Mouse (Mus musculus) forebrain, postnatal 0 days (tissue): ENCODE results near the gene Ddr1. TPM values are rescaled to one million over a fixed set of nuclear protein-coding genes. Genes with fewer than 3 reads are reported as not detected.

Experiments
- ATAC-seq: fragments of 200-750 bp; cut with Nextera tagmentation; 2 replicates; pipeline ENCODE4 v1.8.0; 2017; ENCODE audit warnings: mild to moderate bottlenecking, moderate library complexity
- DNase-seq: peaks from one replicate; pipeline ENCODE4 v3.0.0-alpha.2; 2015
- H3K27ac ChIP-seq: fragments of 300-500 bp; sonication (generic); 2 replicates; pipeline ENCODE4 v1.5.1; 2014; ENCODE audit warnings: low read depth, mild to moderate bottlenecking, antibody characterized with exemption, low read length, moderate library complexity, mixed read lengths
- H3K27me3 ChIP-seq: fragments of 300-500 bp; sonication (generic); 2 replicates; pipeline ENCODE4 v1.6.1; 2014; ENCODE audit warnings: mild to moderate bottlenecking, low read length, mixed read lengths; ENCODE audit not compliant: insufficient read depth
- H3K36me3 ChIP-seq: fragments of 300-500 bp; sonication (generic); 2 replicates; pipeline ENCODE4 v1.6.1; 2014; ENCODE audit warnings: mild to moderate bottlenecking, moderate library complexity; ENCODE audit not compliant: insufficient read depth
- H3K4me1 ChIP-seq: fragments of 300-500 bp; sonication (generic); 2 replicates; pipeline ENCODE4 v1.6.1; 2014; ENCODE audit warnings: antibody characterized with exemption; ENCODE audit not compliant: insufficient read depth
- H3K4me2 ChIP-seq: fragments of 300-500 bp; sonication (generic); 2 replicates; pipeline ENCODE4 v1.6.1; 2014; ENCODE audit warnings: low read depth, mild to moderate bottlenecking, moderate library complexity
- H3K4me3 ChIP-seq: fragments of 300-500 bp; sonication (generic); 2 replicates; pipeline ENCODE4 v1.5.1; 2014; ENCODE audit warnings: low read depth, low read length, mixed read lengths
- H3K9ac ChIP-seq: fragments of 300-500 bp; sonication (generic); 2 replicates; pipeline ENCODE4 v1.6.1; 2014; ENCODE audit warnings: mild to moderate bottlenecking
- H3K9me3 ChIP-seq: fragments of 300-500 bp; sonication (generic); 2 replicates; pipeline ENCODE4 v1.6.1; 2016; ENCODE audit warnings: low read length
- CTCF ChIP-seq: sonication (generic); IDR thresholded peaks from 2 replicates; pipeline ENCODE4 v1.5.1; 2016; ENCODE audit warnings: antibody characterized with exemption, control low read depth, low read depth
- WGBS: fragments of 180-500 bp; shearing (Covaris S2); extraction: QIAGEN DNeasy Blood & Tissue Kit; methylation state at CpG from one replicate; pipeline ENCODE4 v1.1.7; 2014; 5-methylcytosine and 5-hydroxymethylcytosine counted together
- polyA plus RNA-seq: library from polyadenylated mRNA; unstranded; fragments of >200 nt; fragmentation: Nextera tagmentation; extraction: Ambion mirVana; gene quantifications from 2 replicates; pipeline ENCODE4 v1.2.1, GENCODE M21; 2015
- total RNA-seq: library from RNA; depleted of rRNA; stranded (reverse); fragments of >200 nt; gene quantifications from 2 replicates; pipeline ENCODE4 v1.2.3, GENCODE M21; 2014

Ddr1 gene
- total and polyA plus RNA-seq, 2 experiments from 2014 or later: 51.2 to 59.8 TPM

- ATAC-seq: peak; percentile 8
- WGBS: 2% methylated on average over 19 of the region's 19 CpGs
- peaks cover 35% of the 10 kb centered on the region for H3K4me1 ChIP-seq
Observed at GRCm38 (mm10) chr17:35699919-35700318, 4.5 kb downstream of the Ddr1 start.

GRCm38 (mm10) chr17:35698501-35698883 lies 5.9 kb downstream of the Ddr1 start:
- peaks cover 28% of the 10 kb centered on the region for H3K4me1 ChIP-seq
- ATAC-seq: no peak
- 7% methylated on average over 5 of the region's 5 CpGs for WGBS

More at GRCm38 (mm10) chr17:35699919-35700318, 4.5 kb downstream of the Ddr1 start:
- DNase-seq: peak; percentile 67
- peak overlapping the region; percentile 83 for H3K9ac ChIP-seq
- H3K4me2 ChIP-seq: peak overlapping the region; percentile 70
- H3K9me3 ChIP-seq: no peaks in the 10 kb centered on the region
- TF ChIP-seq CTCF: no peak
- H3K36me3 ChIP-seq: no peaks in the 10 kb centered on the region
- H3K27ac ChIP-seq: peak overlapping the region; percentile 96
- H3K27me3 ChIP-seq: no peaks in the 10 kb centered on the region
- H3K4me3 ChIP-seq: peak overlapping the region; percentile 69

GRCm38 (mm10) chr17:35697759-35698500 lies 6.5 kb downstream of the Ddr1 start:
- Histone ChIP-seq H3K27ac (peak overlapping the region; percentile 96), H3K4me2 (peak overlapping the region; percentile 83), H3K4me3 (peak overlapping the region; percentile 42), H3K4me1 (peaks cover 28% of the 10 kb centered on the region), H3K27me3 (no peaks in the 10 kb centered on the region), H3K9me3 (no peaks in the 10 kb centered on the region), H3K36me3 (peaks cover 9% of the 10 kb centered on the region), H3K9ac (peak overlapping the region; percentile 68)
- peak; percentile 78 for ATAC-seq
- peak; percentile 82 for DNase-seq
- under 1% methylated on average over 16 of the region's 16 CpGs for WGBS
- TF ChIP-seq CTCF: no peak

More at GRCm38 (mm10) chr17:35698501-35698883, 5.9 kb downstream of the Ddr1 start:
- Histone ChIP-seq H3K9me3 (no peaks in the 10 kb centered on the region), H3K27ac (peak overlapping the region; percentile 96), H3K36me3 (peaks cover 3% of the 10 kb centered on the region), H3K4me3 (peak overlapping the region; percentile 42), H3K27me3 (no peaks in the 10 kb centered on the region), H3K4me2 (peak overlapping the region; percentile 83), H3K9ac (peak overlapping the region; percentile 68)
- no peak for TF ChIP-seq CTCF
- no peak for DNase-seq

GRCm38 (mm10) chr17:35697429-35697758 lies 7.0 kb downstream of the Ddr1 start:
- peak overlapping the region; percentile 42 for H3K4me3 ChIP-seq
- H3K9me3 ChIP-seq: no peaks in the 10 kb centered on the region
- TF ChIP-seq CTCF: no peak
- peak overlapping the region; percentile 96 for H3K27ac ChIP-seq
- H3K9ac ChIP-seq: peak overlapping the region; percentile 68
- H3K36me3 ChIP-seq: peaks cover 14% of the 10 kb centered on the region
- no peak; the same call in 1 of the 2 replicates for ATAC-seq
- H3K4me1 ChIP-seq: peaks cover 28% of the 10 kb centered on the region
- WGBS: 6% methylated on average over 1 of the region's 1 CpGs
- no peak for DNase-seq
- peak overlapping the region; percentile 83 for H3K4me2 ChIP-seq
- no peaks in the 10 kb centered on the region for H3K27me3 ChIP-seq

GRCm38 (mm10) chr17:35696691-35697090 lies 7.7 kb downstream of the Ddr1 start:
- Histone ChIP-seq H3K9me3 (no peaks in the 10 kb centered on the region), H3K4me3 (peak overlapping the region; percentile 42), H3K27me3 (no peaks in the 10 kb centered on the region), H3K27ac (peak overlapping the region; percentile 96), H3K4me2 (peak overlapping the region; percentile 83), H3K36me3 (peaks cover 20% of the 10 kb centered on the region), H3K4me1 (peaks cover 21% of the 10 kb centered on the region), H3K9ac (0 out of 2 replicates have a peak overlapping the region, but pooled peaks have one; percentile 3)
- no peak for TF ChIP-seq CTCF
- WGBS: 23% methylated on average over 6 of the region's 6 CpGs
- DNase-seq (no peak), ATAC-seq (no peak)

GRCm38 (mm10) chr17:35695289-35695688 lies 9.1 kb downstream of the Ddr1 start:
- Histone ChIP-seq H3K36me3 (peaks cover 34% of the 10 kb centered on the region), H3K4me2 (no peak overlapping the region), H3K9ac (no peak overlapping the region), H3K27ac (no peak overlapping the region), H3K4me3 (no peak overlapping the region), H3K4me1 (peaks cover 19% of the 10 kb centered on the region), H3K27me3 (no peaks in the 10 kb centered on the region), H3K9me3 (no peaks in the 10 kb centered on the region)
- DNase-seq (peak; percentile 66), ATAC-seq (no peak)
- TF ChIP-seq CTCF: peak; percentile 72
- 91% methylated on average over 2 of the region's 2 CpGs for WGBS

GRCm38 (mm10) chr17:35693906-35694305 lies 10.5 kb downstream of the Ddr1 start:
- no peak for ATAC-seq
- Histone ChIP-seq H3K9ac (no peak overlapping the region), H3K9me3 (no peaks in the 10 kb centered on the region), H3K4me2 (no peak overlapping the region), H3K4me3 (no peak overlapping the region), H3K27me3 (no peaks in the 10 kb centered on the region), H3K4me1 (peaks cover 15% of the 10 kb centered on the region), H3K27ac (no peak overlapping the region), H3K36me3 (peaks cover 46% of the 10 kb centered on the region)
- no peak for DNase-seq
- 86% methylated on average over 5 of the region's 5 CpGs for WGBS
- no peak for TF ChIP-seq CTCF
